17 mouse cellular contexts compared by ENCODE assay signal in genomic region chr4:90798637-90799036, GRCm38 (mm10).
"Had no signal": no experiment of that assay in that cellular context is flagged by ENCODE, and none has a peak within 500 bp of the region (broad histone marks: within the 10 kb centered on the region; RNA-seq: fewer than 3 reads in every experiment).

No protein-coding gene starts in this region.

- H3K36me3 ChIP-seq: liver, embryonic 12.5 days; midbrain, embryonic 12.5 days; neural tube, embryonic 13.5 days; neural tube, embryonic 15.5 days had no signal

- H3K4me2 ChIP-seq: liver, embryonic 12.5 days; lung, embryonic 14.5 days; midbrain, embryonic 12.5 days; neural tube, embryonic 13.5 days; neural tube, embryonic 15.5 days had no signal

- H3K4me3 ChIP-seq: liver, embryonic 12.5 days; midbrain, embryonic 12.5 days; myocyte; neural tube, embryonic 13.5 days; neural tube, embryonic 15.5 days had no signal

- DNase-seq: lung, adult 18-20 months; lung, embryonic 14.5 days; lung, postnatal 10 days; lung, postnatal 4 days; right cerebral cortex, adult 18-20 months; right cerebral cortex, postnatal 25 days; right cerebral cortex, postnatal 4 days; spleen, adult 18-20 months; thymus, adult 18-20 months; thymus, postnatal 14 days; thymus, postnatal 36 days had no signal

- H3K9me3 ChIP-seq: liver, embryonic 12.5 days; midbrain, embryonic 12.5 days; neural tube, embryonic 13.5 days; neural tube, embryonic 15.5 days had no signal

- H3K9ac ChIP-seq: liver, embryonic 12.5 days; liver, embryonic 14.5 days; lung, embryonic 14.5 days; midbrain, embryonic 12.5 days; neural tube, embryonic 13.5 days; neural tube, embryonic 15.5 days had no signal

- H3K4me1 ChIP-seq: liver, embryonic 12.5 days; midbrain, embryonic 12.5 days; neural tube, embryonic 15.5 days had no signal

- H3K27ac ChIP-seq: liver, embryonic 12.5 days; liver, embryonic 14.5 days; midbrain, embryonic 12.5 days; neural tube, embryonic 13.5 days; neural tube, embryonic 15.5 days had no signal

- ATAC-seq: liver, embryonic 12.5 days had no signal

- H3K27me3 ChIP-seq: liver, embryonic 12.5 days; midbrain, embryonic 12.5 days; neural tube, embryonic 13.5 days; neural tube, embryonic 15.5 days had no signal
